Mouse (Mus musculus): Measurements from ENCODE around the gene Kcng4.

Gene Kcng4

GRCm38 (mm10) chr8:119639798-119640197, 4.3 kb upstream of the Kcng4 start:
- DNase-seq = no peak

- no peak for DNase-seq
Observed at GRCm38 (mm10) chr8:119638261-119638660, 2.8 kb upstream of the Kcng4 start.

- DNase-seq = no peak
Observed at GRCm38 (mm10) chr8:119637381-119637780, 1.9 kb upstream of the Kcng4 start.

GRCm38 (mm10) chr8:119636766-119637165, 1.3 kb upstream of the Kcng4 start:
- DNase-seq = no peak

- no peak for DNase-seq
Observed at GRCm38 (mm10) chr8:119635958-119636357, 478 bp upstream of the Kcng4 start.

GRCm38 (mm10) chr8:119634616-119635336, 704 bp downstream of the Kcng4 start:
- peak; percentile 33 for DNase-seq

- no peak for DNase-seq
Observed at GRCm38 (mm10) chr8:119632909-119633308, 2.6 kb downstream of the Kcng4 start.

- no peak for DNase-seq
Observed at GRCm38 (mm10) chr8:119632246-119632645, 3.2 kb downstream of the Kcng4 start.

GRCm38 (mm10) chr8:119630841-119631240, 4.6 kb downstream of the Kcng4 start:
- DNase-seq = no peak

GRCm38 (mm10) chr8:119627613-119628359, 7.7 kb downstream of the Kcng4 start:
- DNase-seq = no peak

- DNase-seq = no peak
Observed at GRCm38 (mm10) chr8:119627199-119627598, 8.3 kb downstream of the Kcng4 start.

GRCm38 (mm10) chr8:119625788-119626187, 9.7 kb downstream of the Kcng4 start:
- no peak for DNase-seq

GRCm38 (mm10) chr8:119624916-119625315, 10.6 kb downstream of the Kcng4 start:
- no peak for DNase-seq

GRCm38 (mm10) chr8:119623744-119624143, 11.7 kb downstream of the Kcng4 start:
- DNase-seq = no peak

- DNase-seq = no peak
Observed at GRCm38 (mm10) chr8:119623061-119623460, 12.4 kb downstream of the Kcng4 start.

GRCm38 (mm10) chr8:119622555-119622954, 12.9 kb downstream of the Kcng4 start:
- no peak for DNase-seq

GRCm38 (mm10) chr8:119620848-119621465, 14.5 kb downstream of the Kcng4 start:
- no peak for DNase-seq

- DNase-seq = no peak
Observed at GRCm38 (mm10) chr8:119620116-119620840, 15.2 kb downstream of the Kcng4 start.

GRCm38 (mm10) chr8:119618887-119619286, 16.6 kb downstream of the Kcng4 start:
- DNase-seq = no peak

- DNase-seq = no peak
Observed at GRCm38 (mm10) chr8:119617586-119617985, 17.9 kb downstream of the Kcng4 start.

GRCm38 (mm10) chr8:119616811-119617210, 18.7 kb downstream of the Kcng4 start:
- no peak for DNase-seq

- DNase-seq = no peak
Observed at GRCm38 (mm10) chr8:119616358-119616757, 19.1 kb downstream of the Kcng4 start.

- no peak for DNase-seq
Observed at GRCm38 (mm10) chr8:119615096-119615495, 20.4 kb downstream of the Kcng4 start.
